Mouse (Mus musculus): ENCODE results near the gene Mmp24.
A peak's percentile ranks its signal among the peaks of the same experiment; 100 is the strongest.

Mmp24 gene

GRCm38 (mm10) chr2:155852536-155852935 is 77.4 kb downstream of the Mmp24 start:
- DNase-seq (ENCODE audit: low read depth, low spot score), result no peak

GRCm38 (mm10) chr2:155860102-155860501 is 85.0 kb downstream of the Mmp24 start:
- DNase-seq (ENCODE audit: low read depth, low spot score), result no peak

- no peak for DNase-seq (ENCODE audit: low read depth, low spot score)
Measured at GRCm38 (mm10) chr2:155861581-155861980, 86.4 kb downstream of the Mmp24 start.

- peak; percentile 31 for DNase-seq (ENCODE audit: low read depth, low spot score)
Measured at GRCm38 (mm10) chr2:155862573-155863300, 87.6 kb downstream of the Mmp24 start.

GRCm38 (mm10) chr2:155863301-155863867 is 88.2 kb downstream of the Mmp24 start:
- peak; percentile 41 for DNase-seq (ENCODE audit: low read depth, low spot score)

All from embryo, embryonic 11.5 days (tissue).